Mouse (Mus musculus) heart, postnatal 0 days (tissue): ENCODE data around the gene Zfp184. TPM values are rescaled to one million over a fixed set of nuclear protein-coding genes. Genes with fewer than 3 reads are reported as not detected.

Experiments used
- ATAC-seq: fragments of 200-750 bp; cut with Nextera tagmentation; 2 replicates; pipeline ENCODE4 v1.8.0; 2017; ENCODE audit warnings: low read depth, moderate number of reproducible peaks, moderate library complexity; ENCODE audit not compliant: insufficient read depth
- DNase-seq: peaks from one replicate; pipeline ENCODE4 v3.0.0-alpha.2; 2016; ENCODE audit warnings: low spot score
- H3K27ac ChIP-seq: fragments of 300-500 bp; sonication (generic); 2 replicates; pipeline ENCODE4 v1.5.1; 2014; ENCODE audit warnings: low read depth, mild to moderate bottlenecking
- H3K27me3 ChIP-seq: fragments of 300-500 bp; sonication (generic); 2 replicates; pipeline ENCODE4 v1.6.1; 2014; ENCODE audit warnings: low read length, mixed read lengths; ENCODE audit not compliant: control insufficient read depth, insufficient read depth
- H3K36me3 ChIP-seq: fragments of 300-500 bp; sonication (generic); replicated peaks from 2 replicates; pipeline ENCODE4 v1.6.1; 2014; ENCODE audit warnings: low read length, mixed read lengths; ENCODE audit not compliant: control insufficient read depth, insufficient read depth
- H3K4me1 ChIP-seq: fragments of 300-500 bp; sonication (generic); 2 replicates; pipeline ENCODE4 v1.6.1; 2014; ENCODE audit warnings: antibody characterized with exemption; ENCODE audit not compliant: control insufficient read depth, insufficient read depth
- H3K4me2 ChIP-seq: fragments of 300-500 bp; sonication (generic); 2 replicates; pipeline ENCODE4 v1.6.1; 2014; ENCODE audit warnings: low read depth, mild to moderate bottlenecking, low read length, moderate library complexity
- H3K4me3 ChIP-seq: fragments of 300-500 bp; sonication (generic); 2 replicates; pipeline ENCODE4 v1.5.1; 2014; ENCODE audit warnings: low read depth, low read length
- H3K9ac ChIP-seq: fragments of 300-500 bp; sonication (generic); replicated peaks from 2 replicates; pipeline ENCODE4 v1.6.1; 2014; ENCODE audit warnings: low read depth, low read length, mixed read lengths
- H3K9me3 ChIP-seq: fragments of 300-500 bp; sonication (generic); replicated peaks from 2 replicates; pipeline ENCODE4 v1.6.1; 2016; ENCODE audit warnings: low read length; ENCODE audit not compliant: control insufficient read depth
- CTCF ChIP-seq: IDR thresholded peaks from 2 replicates; pipeline ENCODE4 v1.5.1; 2016; ENCODE audit warnings: antibody characterized with exemption, control low read depth, low read depth
- EP300 ChIP-seq: IDR thresholded peaks from 2 replicates; pipeline ENCODE4 v1.6.1; 2016; ENCODE audit warnings: antibody characterized with exemption, low read depth
- WGBS: fragments of 180-500 bp; shearing (Covaris S2); extraction: QIAGEN DNeasy Blood & Tissue Kit; methylation state at CpG from one replicate; pipeline ENCODE4 v1.1.7; 2014; 5-methylcytosine and 5-hydroxymethylcytosine counted together
- polyA plus RNA-seq: library from polyadenylated mRNA; unstranded; fragments of >200 nt; fragmentation: Nextera tagmentation; extraction: Ambion mirVana; gene quantifications from 2 replicates; pipeline ENCODE4 v1.2.1, GENCODE M21; 2015
- total RNA-seq: library from RNA; depleted of rRNA; stranded (reverse); fragments of >200 nt; gene quantifications from 2 replicates; pipeline ENCODE4 v1.2.3, GENCODE M21; 2014; ENCODE audit warnings: low replicate concordance

Gene Zfp184
- total and polyA plus RNA-seq, 2 experiments from 2014 or later, result 1.7 to 2.6 TPM

GRCm38 (mm10) chr13:21998412-21998811 lies 53.5 kb downstream of the Zfp184 start:
- TF ChIP-seq EP300 (no peak), CTCF (no peak)
- no peak for ATAC-seq

GRCm38 (mm10) chr13:21999147-21999546 lies 54.3 kb downstream of the Zfp184 start:
- no peak overlapping the region for H3K4me2 ChIP-seq
- H3K9ac ChIP-seq, result no peak overlapping the region
- H3K27me3 ChIP-seq, result peaks cover 97% of the 10 kb centered on the region
- no peak for TF ChIP-seq CTCF
- no peak for TF ChIP-seq EP300
- WGBS, result 51% methylated on average over 4 of the region's 4 CpGs
- H3K36me3 ChIP-seq, result no peaks in the 10 kb centered on the region
- no peak for DNase-seq
- no peaks in the 10 kb centered on the region for H3K9me3 ChIP-seq
- 0 out of 2 replicates have a peak, but pooled peaks cover 3% of the 10 kb centered on the region for H3K4me1 ChIP-seq
- no peak for ATAC-seq
- H3K27ac ChIP-seq, result no peak overlapping the region
- no peak overlapping the region for H3K4me3 ChIP-seq

More at GRCm38 (mm10) chr13:21998412-21998811, 53.5 kb downstream of the Zfp184 start:
- Histone ChIP-seq H3K4me1 (0 out of 2 replicates have a peak, but pooled peaks cover 3% of the 10 kb centered on the region), H3K9ac (no peak overlapping the region), H3K4me3 (no peak overlapping the region), H3K9me3 (no peaks in the 10 kb centered on the region), H3K27ac (no peak overlapping the region), H3K36me3 (no peaks in the 10 kb centered on the region), H3K27me3 (peaks cover 97% of the 10 kb centered on the region), H3K4me2 (no peak overlapping the region)
- no peak for DNase-seq
- 39% methylated on average over 3 of the region's 3 CpGs for WGBS

GRCm38 (mm10) chr13:22001346-22001745 lies 56.5 kb downstream of the Zfp184 start:
- no peak overlapping the region for H3K27ac ChIP-seq
- TF ChIP-seq CTCF, result no peak
- TF ChIP-seq EP300, result no peak
- no peak overlapping the region for H3K4me2 ChIP-seq

GRCm38 (mm10) chr13:22001823-22002222 lies 56.9 kb downstream of the Zfp184 start:
- Histone ChIP-seq H3K4me3 (no peak overlapping the region), H3K9ac (no peak overlapping the region), H3K9me3 (no peaks in the 10 kb centered on the region), H3K27me3 (peaks cover 99% of the 10 kb centered on the region), H3K27ac (no peak overlapping the region), H3K36me3 (no peaks in the 10 kb centered on the region), H3K4me1 (peaks cover 6% of the 10 kb centered on the region), H3K4me2 (no peak overlapping the region)
- 17% methylated on average over 5 of the region's 5 CpGs for WGBS
- DNase-seq, result no peak
- TF ChIP-seq CTCF (no peak), EP300 (no peak)
- ATAC-seq, result no peak

More at GRCm38 (mm10) chr13:22001346-22001745, 56.5 kb downstream of the Zfp184 start:
- H3K27me3 ChIP-seq, result peaks cover 99% of the 10 kb centered on the region
- no peaks in the 10 kb centered on the region for H3K9me3 ChIP-seq
- peaks cover 9% of the 10 kb centered on the region for H3K4me1 ChIP-seq
- WGBS, result 54% methylated on average over 2 of the region's 2 CpGs
- DNase-seq, result no peak
- no peak overlapping the region for H3K4me3 ChIP-seq
- H3K9ac ChIP-seq, result no peak overlapping the region
- no peak for ATAC-seq
- H3K36me3 ChIP-seq, result no peaks in the 10 kb centered on the region

- no peak overlapping the region for H3K27ac ChIP-seq
- WGBS, result 1% methylated on average over 38 of the region's 45 CpGs
These were observed 60.9 kb downstream of the Zfp184 start for GRCm38 (mm10) chr13:22005605-22006333.

More at GRCm38 (mm10) chr13:22005605-22006333, 60.9 kb downstream of the Zfp184 start:
- DNase-seq, result no peak
- Histone ChIP-seq H3K27me3 (peaks cover 98% of the 10 kb centered on the region), H3K4me2 (peak overlapping the region; percentile 97), H3K36me3 (no peaks in the 10 kb centered on the region), H3K4me3 (peak overlapping the region; percentile 70), H3K4me1 (peaks cover 6% of the 10 kb centered on the region), H3K9me3 (no peaks in the 10 kb centered on the region), H3K9ac (no peak overlapping the region; the same call in 1 of the 2 replicates)
- ATAC-seq, result peak; percentile 74
- no peak for TF ChIP-seq CTCF
- no peak for TF ChIP-seq EP300
